Mouse (Mus musculus) gastrocnemius, postnatal 14 days (tissue): ENCODE data around the gene Fgfr2. TPM values are rescaled to one million over a fixed set of nuclear protein-coding genes. Genes with fewer than 3 reads are reported as not detected.
"Not testable (repeated sequence)": the region's sequence is repeated elsewhere in the genome, so short reads cannot be mapped to it uniquely, and the experiment has no call there.

Experiments used
- DNase-seq: peaks from one replicate; pipeline ENCODE4 v3.0.0; 2021; ENCODE audit warnings: mixed read lengths
- intact Hi-C: fragments of 180-260 bp; cut with DNase I; formaldehyde crosslinking; loops from one replicate; pipeline ENCODE4 v1.15.1; 2025; ENCODE audit warnings: low total_unique reads
- total RNA-seq, 2 experiments: library from RNA; stranded (reverse); gene quantifications; 2 replicates each; pipeline ENCODE4 v1.2.3; 2021

Gene Fgfr2
- total RNA-seq, 2 experiments from 2014 or later = 1.2 to 1.8 TPM

GRCm38 (mm10) chr7:132455071-132455720, 668.0 kb downstream of the Fgfr2 start:
- intact Hi-C loops = no loop called here
- no peak for DNase-seq

GRCm38 (mm10) chr7:132449891-132450735, 673.0 kb downstream of the Fgfr2 start:
- DNase-seq = no peak
- intact Hi-C loops = no loop called here

- DNase-seq = no peak
- intact Hi-C loops = no loop called here
Observed at GRCm38 (mm10) chr7:132448511-132449154, 674.5 kb downstream of the Fgfr2 start.

GRCm38 (mm10) chr7:132447558-132447957, 675.6 kb downstream of the Fgfr2 start:
- no peak for DNase-seq
- intact Hi-C loops = no loop called here

- intact Hi-C loops = no loop called here
- no peak for DNase-seq
Observed at GRCm38 (mm10) chr7:132446841-132447240, 676.3 kb downstream of the Fgfr2 start.

GRCm38 (mm10) chr7:132444221-132444620, 678.9 kb downstream of the Fgfr2 start:
- intact Hi-C loops = no loop called here
- no peak for DNase-seq

- intact Hi-C loops = no loop called here
- DNase-seq = no peak
Observed at GRCm38 (mm10) chr7:132443769-132444168, 679.4 kb downstream of the Fgfr2 start.

- no peak for DNase-seq
- intact Hi-C loops = no loop called here
Observed at GRCm38 (mm10) chr7:132443134-132443533, 680.0 kb downstream of the Fgfr2 start.

GRCm38 (mm10) chr7:132442133-132442763, 680.9 kb downstream of the Fgfr2 start:
- intact Hi-C loops, DNase-seq: not testable (repeated sequence)

- intact Hi-C loops = no loop called here
Observed at GRCm38 (mm10) chr7:132439916-132440315, 683.2 kb downstream of the Fgfr2 start.

GRCm38 (mm10) chr7:132438060-132438459, 685.1 kb downstream of the Fgfr2 start:
- DNase-seq = no peak
- intact Hi-C loops = no loop called here

More at GRCm38 (mm10) chr7:132439916-132440315, 683.2 kb downstream of the Fgfr2 start:
- DNase-seq = no peak

GRCm38 (mm10) chr7:132437431-132437830, 685.7 kb downstream of the Fgfr2 start:
- intact Hi-C loops = no loop called here
- no peak for DNase-seq

- no peak for DNase-seq
- intact Hi-C loops = no loop called here
Observed at GRCm38 (mm10) chr7:132435486-132436055, 687.6 kb downstream of the Fgfr2 start.

GRCm38 (mm10) chr7:132429324-132429723, 693.8 kb downstream of the Fgfr2 start:
- no peak for DNase-seq
- intact Hi-C loops = no loop called here

- no peak for DNase-seq
- intact Hi-C loops = no loop called here
Observed at GRCm38 (mm10) chr7:132428308-132428707, 694.8 kb downstream of the Fgfr2 start.

GRCm38 (mm10) chr7:132426069-132426468, 697.1 kb downstream of the Fgfr2 start:
- intact Hi-C loops = no loop called here
- no peak for DNase-seq

- DNase-seq = no peak
- intact Hi-C loops = no loop called here
Observed at GRCm38 (mm10) chr7:132425364-132425999, 697.7 kb downstream of the Fgfr2 start.

- intact Hi-C loops = no loop called here
- DNase-seq = no peak
Observed at GRCm38 (mm10) chr7:132423570-132423969, 699.6 kb downstream of the Fgfr2 start.
